Mouse (Mus musculus) embryonic facial prominence, embryonic 13.5 days (tissue): Measurements from ENCODE around the gene Cacna2d1. TPM values are rescaled to one million over a fixed set of nuclear protein-coding genes. Genes with fewer than 3 reads are reported as not detected.

Source experiments
- ATAC-seq: fragments of 200-750 bp; cut with Nextera tagmentation; 2 replicates; pipeline ENCODE4 v1.8.0; 2017; ENCODE audit warnings: low read depth; ENCODE audit not compliant: insufficient number of reproducible peaks, insufficient read depth, low FRiP score, low TSS enrichment
- H3K27ac ChIP-seq: fragments of 300-500 bp; sonication (generic); 2 replicates; pipeline ENCODE4 v1.5.1; 2015; ENCODE audit warnings: moderate library complexity, mild to moderate bottlenecking, inconsistent platforms
- H3K27me3 ChIP-seq: fragments of 300-500 bp; sonication (generic); 2 replicates; pipeline ENCODE4 v1.6.1; 2015; ENCODE audit warnings: mild to moderate bottlenecking, inconsistent platforms
- H3K36me3 ChIP-seq: fragments of 300-500 bp; sonication (generic); 2 replicates; pipeline ENCODE4 v1.6.1; 2015; ENCODE audit warnings: mild to moderate bottlenecking, inconsistent platforms
- H3K4me1 ChIP-seq: fragments of 300-500 bp; sonication (generic); 2 replicates; pipeline ENCODE4 v1.6.1; 2015; ENCODE audit warnings: inconsistent platforms
- H3K4me2 ChIP-seq: fragments of 300-500 bp; sonication (generic); 2 replicates; pipeline ENCODE4 v1.6.1; 2015; ENCODE audit warnings: moderate library complexity, mild to moderate bottlenecking, inconsistent platforms
- H3K4me3 ChIP-seq: fragments of 300-500 bp; sonication (generic); 2 replicates; pipeline ENCODE4 v1.5.1; 2015; ENCODE audit warnings: mild to moderate bottlenecking, inconsistent platforms
- H3K9ac ChIP-seq: fragments of 300-500 bp; sonication (generic); 2 replicates; pipeline ENCODE4 v1.6.1; 2015; ENCODE audit warnings: mild to moderate bottlenecking, inconsistent platforms
- H3K9me3 ChIP-seq: fragments of 300-500 bp; sonication (generic); 2 replicates; pipeline ENCODE4 v1.6.1; 2016; ENCODE audit warnings: inconsistent platforms
- WGBS: fragments of 180-500 bp; shearing (Covaris S2); methylation state at CpG from one replicate; pipeline ENCODE4 v1.1.7; 2015; ENCODE audit warnings: mixed read lengths; 5-methylcytosine and 5-hydroxymethylcytosine counted together
- polyA plus RNA-seq: library from polyadenylated mRNA; unstranded; fragments of >200 nt; fragmentation: Nextera tagmentation; extraction: Ambion mirVana; gene quantifications from 2 replicates; pipeline ENCODE4 v1.2.1, GENCODE M21; 2015

Cacna2d1 gene
- polyA plus RNA-seq, 1 experiment from 2014 or later: 11.4 TPM

DNA sequence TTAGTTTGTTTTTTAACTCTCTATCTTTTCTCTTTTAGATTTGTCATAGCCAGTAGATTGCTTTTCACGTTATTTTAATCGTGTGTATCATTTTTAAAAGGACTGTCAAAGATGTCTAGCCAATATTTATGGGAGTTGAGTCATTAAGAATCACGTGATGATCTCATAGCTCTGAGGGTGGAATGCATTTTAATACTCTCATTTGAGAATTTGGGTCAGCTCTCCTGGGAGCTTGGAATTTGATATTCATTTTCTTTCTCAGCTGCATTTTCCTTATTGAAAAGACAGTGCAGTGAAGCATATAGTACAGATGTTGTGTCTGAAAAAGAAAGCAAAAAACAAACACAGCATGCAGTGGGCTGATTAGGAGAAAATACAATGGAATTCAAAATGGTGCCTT is 129.5 kb downstream of the Cacna2d1 start:
- no peaks in the 10 kb centered on the region for H3K36me3 ChIP-seq
- H3K27ac ChIP-seq: no peak overlapping the region
- no peak for ATAC-seq
- H3K4me2 ChIP-seq: no peak overlapping the region
- H3K4me1 ChIP-seq: no peaks in the 10 kb centered on the region
- 67% methylated on average over 3 of the region's 3 CpGs for WGBS
- H3K9ac ChIP-seq: no peak overlapping the region
- no peaks in the 10 kb centered on the region for H3K9me3 ChIP-seq
- no peaks in the 10 kb centered on the region for H3K27me3 ChIP-seq
- H3K4me3 ChIP-seq: no peak overlapping the region

DNA sequence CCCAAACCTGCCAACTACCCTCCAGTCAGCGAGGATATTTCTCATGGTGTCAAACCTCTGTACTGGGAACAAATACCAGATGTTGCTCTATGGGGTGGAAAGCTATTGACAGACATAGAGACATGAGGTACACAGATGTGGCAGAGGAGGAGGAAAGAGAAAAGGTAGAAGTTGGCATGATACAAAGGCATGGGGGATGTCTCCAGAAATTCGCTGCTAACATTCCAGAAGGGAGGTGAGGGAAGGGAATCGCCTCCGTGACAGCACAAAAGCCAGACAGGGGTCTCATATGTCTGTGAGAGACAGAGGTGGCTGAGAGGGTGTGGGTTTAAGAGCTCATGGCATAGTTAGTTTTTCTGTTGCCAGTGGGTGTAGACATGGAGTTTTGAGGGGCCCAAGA is 131.3 kb downstream of the Cacna2d1 start:
- Histone ChIP-seq H3K4me1 (no peaks in the 10 kb centered on the region), H3K9ac (no peak overlapping the region), H3K4me3 (no peak overlapping the region), H3K27ac (no peak overlapping the region), H3K36me3 (no peaks in the 10 kb centered on the region), H3K9me3 (no peaks in the 10 kb centered on the region), H3K27me3 (no peaks in the 10 kb centered on the region), H3K4me2 (no peak overlapping the region)
- ATAC-seq: no peak
- 40% methylated on average over 4 of the region's 4 CpGs for WGBS

GRCm38 (mm10) chr5:16082253-16082652 is 147.8 kb downstream of the Cacna2d1 start:
- no peak overlapping the region for H3K27ac ChIP-seq
- no peaks in the 10 kb centered on the region for H3K27me3 ChIP-seq
- H3K9me3 ChIP-seq: 0 out of 2 replicates have a peak, but pooled peaks cover 2% of the 10 kb centered on the region
- H3K4me3 ChIP-seq: no peak overlapping the region
- WGBS: 77% methylated on average over 2 of the region's 2 CpGs
- H3K9ac ChIP-seq: no peak overlapping the region
- no peaks in the 10 kb centered on the region for H3K36me3 ChIP-seq
- ATAC-seq: no peak
- H3K4me2 ChIP-seq: no peak overlapping the region
- no peaks in the 10 kb centered on the region for H3K4me1 ChIP-seq

DNA sequence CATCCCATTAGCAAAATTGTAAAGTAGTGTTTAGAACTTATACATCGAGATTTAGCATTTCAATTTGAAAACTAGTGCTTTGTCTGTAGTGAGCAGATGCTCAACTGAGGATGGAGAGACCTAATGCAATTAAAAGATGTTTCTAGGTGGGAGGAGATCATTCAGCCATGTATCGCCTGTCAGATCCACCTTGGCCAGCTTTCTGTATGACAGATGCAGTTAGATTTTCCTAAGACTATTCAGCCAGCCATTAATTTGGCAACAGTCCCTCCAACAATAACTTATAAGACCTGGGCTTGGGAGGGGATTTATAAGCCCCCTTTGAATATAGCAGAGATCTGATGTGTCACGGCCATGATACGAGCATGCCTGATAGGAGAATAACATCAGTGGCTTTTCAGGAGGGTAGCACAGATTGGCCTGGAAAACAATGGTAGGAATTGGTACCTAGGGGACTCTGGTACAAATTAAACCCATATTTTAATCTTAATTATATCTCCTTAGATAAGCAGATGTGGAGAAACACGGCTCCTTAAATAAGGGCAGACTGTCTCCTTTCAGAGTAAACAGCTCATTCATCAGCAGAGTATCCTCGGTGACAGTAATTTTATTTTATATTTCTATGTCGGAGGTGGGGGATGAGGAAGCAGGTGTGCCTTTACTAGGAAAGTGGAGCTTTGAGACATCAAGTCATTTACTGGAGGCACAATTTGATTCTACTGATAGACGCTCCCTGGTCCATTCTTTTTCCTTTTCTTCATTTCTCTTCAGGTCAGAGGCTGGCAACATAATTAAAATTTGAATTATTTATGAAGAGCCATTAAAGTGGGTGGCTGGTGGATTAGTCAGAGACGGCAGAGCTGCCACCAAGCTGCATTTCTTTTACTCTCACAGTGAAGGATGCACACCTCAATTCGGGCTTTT is 152.8 kb downstream of the Cacna2d1 start:
- ATAC-seq: no peak
- no peak overlapping the region for H3K4me3 ChIP-seq
- no peak overlapping the region for H3K4me2 ChIP-seq
- H3K27me3 ChIP-seq: no peaks in the 10 kb centered on the region
- H3K36me3 ChIP-seq: no peaks in the 10 kb centered on the region
- H3K4me1 ChIP-seq: 0 out of 2 replicates have a peak, but pooled peaks cover 4% of the 10 kb centered on the region
- 76% methylated on average over 10 of the region's 10 CpGs for WGBS
- H3K27ac ChIP-seq: no peak overlapping the region
- no peaks in the 10 kb centered on the region for H3K9me3 ChIP-seq
- no peak overlapping the region for H3K9ac ChIP-seq

- 0 out of 2 replicates have a peak, but pooled peaks cover 4% of the 10 kb centered on the region for H3K4me1 ChIP-seq
- no peak overlapping the region for H3K4me3 ChIP-seq
- H3K36me3 ChIP-seq: no peaks in the 10 kb centered on the region
- no peak overlapping the region for H3K9ac ChIP-seq
- 77% methylated on average over 2 of the region's 2 CpGs for WGBS
- no peaks in the 10 kb centered on the region for H3K9me3 ChIP-seq
- no peak overlapping the region for H3K4me2 ChIP-seq
- ATAC-seq: no peak
- no peak overlapping the region for H3K27ac ChIP-seq
- no peaks in the 10 kb centered on the region for H3K27me3 ChIP-seq
Observed at GRCm38 (mm10) chr5:16087995-16088394, 153.5 kb downstream of the Cacna2d1 start.

DNA sequence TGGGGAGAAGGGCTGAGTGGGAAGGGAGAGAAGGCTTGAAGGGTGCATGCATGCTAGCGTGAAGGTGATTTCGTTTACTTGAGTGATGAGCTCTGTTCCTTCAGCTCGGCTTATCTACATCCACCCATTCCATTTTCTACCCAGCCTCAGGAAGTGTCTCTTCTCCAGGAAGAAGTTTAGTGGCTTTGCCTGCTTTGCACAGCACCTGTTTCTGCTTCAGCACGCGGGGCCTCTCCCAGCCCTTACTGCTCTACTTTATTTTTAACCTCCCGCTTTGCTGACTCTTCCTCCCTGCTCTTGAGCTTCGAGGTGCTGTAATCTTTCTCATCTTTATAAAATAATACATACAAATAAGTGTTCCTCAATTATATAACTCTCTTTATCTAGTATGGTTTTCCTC is 158.0 kb downstream of the Cacna2d1 start:
- no peak overlapping the region for H3K9ac ChIP-seq
- H3K4me3 ChIP-seq: no peak overlapping the region
- ATAC-seq: no peak
- H3K9me3 ChIP-seq: no peaks in the 10 kb centered on the region
- H3K27me3 ChIP-seq: no peaks in the 10 kb centered on the region
- 0 out of 2 replicates have a peak, but pooled peaks cover 4% of the 10 kb centered on the region for H3K4me1 ChIP-seq
- no peak overlapping the region for H3K27ac ChIP-seq
- no peak overlapping the region for H3K4me2 ChIP-seq
- 80% methylated on average over 7 of the region's 7 CpGs for WGBS
- no peaks in the 10 kb centered on the region for H3K36me3 ChIP-seq

- Histone ChIP-seq H3K27me3 (no peaks in the 10 kb centered on the region), H3K9me3 (no peaks in the 10 kb centered on the region), H3K9ac (no peak overlapping the region), H3K4me1 (0 out of 2 replicates have a peak, but pooled peaks cover 4% of the 10 kb centered on the region), H3K27ac (no peak overlapping the region), H3K36me3 (no peaks in the 10 kb centered on the region), H3K4me3 (no peak overlapping the region), H3K4me2 (no peak overlapping the region)
- 65% methylated on average over 11 of the region's 11 CpGs for WGBS
- ATAC-seq: no peak; the same call in 1 of the 2 replicates
Observed at GRCm38 (mm10) chr5:16093071-16093693, 158.7 kb downstream of the Cacna2d1 start.

DNA sequence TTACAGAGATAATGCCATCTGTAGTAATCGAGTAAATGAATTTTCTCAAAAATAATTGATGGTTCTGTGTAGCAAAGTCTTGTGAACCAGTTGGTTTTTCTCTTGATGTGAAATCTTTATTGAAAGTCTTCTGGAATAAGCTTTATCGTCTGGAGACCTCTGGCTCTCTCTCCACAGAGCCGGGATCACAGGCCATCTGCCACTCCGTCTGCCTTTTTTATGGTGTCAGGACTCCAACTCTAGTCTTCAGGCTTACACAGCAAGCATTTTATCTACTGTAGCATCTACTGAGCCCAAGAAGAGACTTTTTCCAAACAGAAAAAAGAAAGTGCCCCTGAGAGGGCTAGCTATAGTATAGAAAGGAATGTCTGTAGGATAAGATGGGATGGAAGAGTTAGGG is 160.9 kb downstream of the Cacna2d1 start:
- no peak overlapping the region for H3K9ac ChIP-seq
- no peak overlapping the region for H3K4me2 ChIP-seq
- no peaks in the 10 kb centered on the region for H3K9me3 ChIP-seq
- ATAC-seq: no peak
- H3K27ac ChIP-seq: no peak overlapping the region
- H3K4me1 ChIP-seq: 0 out of 2 replicates have a peak, but pooled peaks cover 3% of the 10 kb centered on the region
- H3K27me3 ChIP-seq: no peaks in the 10 kb centered on the region
- WGBS: 82% methylated on average over 4 of the region's 4 CpGs
- H3K4me3 ChIP-seq: no peak overlapping the region
- no peaks in the 10 kb centered on the region for H3K36me3 ChIP-seq

DNA sequence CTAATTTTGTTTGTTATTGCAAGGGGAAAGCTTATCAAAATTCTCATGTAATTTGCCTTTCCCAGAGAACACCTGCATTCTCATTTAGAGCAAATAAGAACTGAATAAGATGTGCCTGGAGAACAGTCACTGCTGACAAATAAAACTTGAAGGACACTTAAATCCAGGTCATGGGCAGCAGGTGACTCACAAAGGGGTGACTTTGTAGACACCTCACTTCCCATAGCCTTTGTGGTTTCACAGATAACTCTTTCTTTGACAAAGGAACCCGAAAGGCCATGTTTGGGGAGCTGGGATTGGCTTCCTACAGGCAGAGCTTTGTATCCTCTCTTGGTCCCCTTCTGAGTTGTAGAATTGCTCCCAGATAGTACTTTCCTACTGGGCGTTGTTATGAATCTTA is 164.3 kb downstream of the Cacna2d1 start:
- no peak overlapping the region for H3K4me2 ChIP-seq
- WGBS: 76% methylated on average over 2 of the region's 2 CpGs
- no peak overlapping the region for H3K9ac ChIP-seq
- no peaks in the 10 kb centered on the region for H3K27me3 ChIP-seq
- H3K4me3 ChIP-seq: no peak overlapping the region
- H3K9me3 ChIP-seq: no peaks in the 10 kb centered on the region
- ATAC-seq: no peak
- 0 out of 2 replicates have a peak, but pooled peaks cover 2% of the 10 kb centered on the region for H3K4me1 ChIP-seq
- H3K27ac ChIP-seq: no peak overlapping the region
- H3K36me3 ChIP-seq: no peaks in the 10 kb centered on the region

- 76% methylated on average over 1 of the region's 1 CpGs for WGBS
- H3K36me3 ChIP-seq: no peaks in the 10 kb centered on the region
- no peaks in the 10 kb centered on the region for H3K27me3 ChIP-seq
- H3K4me2 ChIP-seq: no peak overlapping the region
- H3K27ac ChIP-seq: no peak overlapping the region
- 0 out of 2 replicates have a peak, but pooled peaks cover 2% of the 10 kb centered on the region for H3K4me1 ChIP-seq
- no peak overlapping the region for H3K4me3 ChIP-seq
- H3K9me3 ChIP-seq: no peaks in the 10 kb centered on the region
- no peak overlapping the region for H3K9ac ChIP-seq
- ATAC-seq: no peak
Observed at GRCm38 (mm10) chr5:16101820-16102219, 167.3 kb downstream of the Cacna2d1 start.

GRCm38 (mm10) chr5:16105701-16106100 is 171.2 kb downstream of the Cacna2d1 start:
- whole genome bisulfite sequencing: 76% methylated on average over 2 of the region's 2 CpGs
- H3K9ac ChIP-seq: no peak overlapping the region

DNA sequence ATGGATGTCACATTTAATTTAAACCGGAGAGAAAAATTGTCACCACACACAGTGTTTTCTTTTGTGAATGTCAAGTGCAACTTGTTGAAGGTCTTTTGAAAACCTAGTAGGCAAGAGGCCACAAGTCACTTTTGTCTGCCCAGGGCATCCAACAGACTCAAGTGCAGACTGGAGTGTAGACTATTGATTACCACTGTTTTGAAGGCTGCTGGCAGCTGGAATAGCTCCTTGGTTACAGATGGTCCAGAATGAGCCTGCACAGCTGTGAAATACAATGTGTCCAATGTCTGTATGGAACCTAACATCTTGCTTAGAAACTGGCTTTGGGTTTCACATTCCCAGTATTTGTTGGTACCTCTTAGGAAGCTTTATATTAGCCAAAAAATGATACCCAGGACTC is 176.2 kb downstream of the Cacna2d1 start:
- Histone ChIP-seq H3K4me3 (no peak overlapping the region), H3K9me3 (no peaks in the 10 kb centered on the region), H3K4me1 (peaks cover 4% of the 10 kb centered on the region), H3K27me3 (no peaks in the 10 kb centered on the region), H3K36me3 (no peaks in the 10 kb centered on the region), H3K4me2 (no peak overlapping the region), H3K27ac (no peak overlapping the region), H3K9ac (no peak overlapping the region)
- no peak for ATAC-seq
- 74% methylated on average over 1 of the region's 1 CpGs for WGBS

More at GRCm38 (mm10) chr5:16105701-16106100, 171.2 kb downstream of the Cacna2d1 start:
- H3K4me3 ChIP-seq: no peak overlapping the region
- no peaks in the 10 kb centered on the region for H3K36me3 ChIP-seq
- no peaks in the 10 kb centered on the region for H3K9me3 ChIP-seq
- no peaks in the 10 kb centered on the region for H3K27me3 ChIP-seq
- no peak overlapping the region for H3K4me2 ChIP-seq
- no peak for ATAC-seq
- peaks cover 4% of the 10 kb centered on the region for H3K4me1 ChIP-seq
- no peak overlapping the region for H3K27ac ChIP-seq
